Mouse (Mus musculus) kidney, postnatal 0 days (tissue): ENCODE results near the gene Syna. TPM values are rescaled to one million over a fixed set of nuclear protein-coding genes. Genes with fewer than 3 reads are reported as not detected.

Source experiments
- ATAC-seq: fragments of 200-750 bp; cut with Nextera tagmentation; replicated peaks from 2 replicates; pipeline ENCODE4 v1.8.0; 2017; ENCODE audit warnings: low read depth, moderate number of reproducible peaks, moderate TSS enrichment, moderate library complexity; ENCODE audit not compliant: low FRiP score
- DNase-seq: peaks from one replicate; pipeline ENCODE4 v3.0.0-alpha.2; 2016; ENCODE audit warnings: low spot score
- H3K27ac ChIP-seq: fragments of 300-500 bp; sonication (generic); 2 replicates; pipeline ENCODE4 v1.5.1; 2014; ENCODE audit warnings: mild to moderate bottlenecking
- H3K27me3 ChIP-seq: fragments of 300-500 bp; sonication (generic); 2 replicates; pipeline ENCODE4 v1.6.1; 2014; ENCODE audit warnings: low read length, mixed read lengths; ENCODE audit not compliant: insufficient read depth
- H3K36me3 ChIP-seq: fragments of 300-500 bp; sonication (generic); 2 replicates; pipeline ENCODE4 v1.6.1; 2014; ENCODE audit warnings: low read length, mixed read lengths; ENCODE audit not compliant: insufficient read depth
- H3K4me1 ChIP-seq: fragments of 300-500 bp; sonication (generic); replicated peaks from 2 replicates; pipeline ENCODE4 v1.6.1; 2014; ENCODE audit warnings: antibody characterized with exemption, low read length, mixed read lengths; ENCODE audit not compliant: insufficient read depth
- H3K4me2 ChIP-seq: fragments of 300-500 bp; sonication (generic); 2 replicates; pipeline ENCODE4 v1.6.1; 2014; ENCODE audit warnings: mild to moderate bottlenecking, low read length, moderate library complexity, mixed read lengths
- H3K4me3 ChIP-seq: fragments of 300-500 bp; sonication (generic); replicated peaks from 2 replicates; pipeline ENCODE4 v1.5.1; 2014; ENCODE audit warnings: low read depth, low read length
- H3K9ac ChIP-seq: fragments of 300-500 bp; sonication (generic); 2 replicates; pipeline ENCODE4 v1.6.1; 2014; ENCODE audit warnings: low read depth, low read length
- H3K9me3 ChIP-seq: fragments of 300-500 bp; sonication (generic); replicated peaks from 2 replicates; pipeline ENCODE4 v1.6.1; 2016; ENCODE audit warnings: low read length, inconsistent platforms, mixed read lengths
- CTCF ChIP-seq: IDR thresholded peaks from 2 replicates; pipeline ENCODE4 v1.5.1; 2016; ENCODE audit warnings: antibody characterized with exemption, low read depth, mild to moderate bottlenecking, moderate library complexity
- WGBS: fragments of 180-500 bp; shearing (Covaris S2); extraction: QIAGEN DNeasy Blood & Tissue Kit; methylation state at CpG from one replicate; pipeline ENCODE4 v1.1.7; 2014; 5-methylcytosine and 5-hydroxymethylcytosine counted together
- polyA plus RNA-seq: library from polyadenylated mRNA; unstranded; fragments of >200 nt; fragmentation: Nextera tagmentation; extraction: Ambion mirVana; gene quantifications from 2 replicates; pipeline ENCODE4 v1.2.1, GENCODE M21; 2015

Gene Syna
- 0.23 and 0.32 TPM in 2 replicates for polyA plus RNA-seq

DNA sequence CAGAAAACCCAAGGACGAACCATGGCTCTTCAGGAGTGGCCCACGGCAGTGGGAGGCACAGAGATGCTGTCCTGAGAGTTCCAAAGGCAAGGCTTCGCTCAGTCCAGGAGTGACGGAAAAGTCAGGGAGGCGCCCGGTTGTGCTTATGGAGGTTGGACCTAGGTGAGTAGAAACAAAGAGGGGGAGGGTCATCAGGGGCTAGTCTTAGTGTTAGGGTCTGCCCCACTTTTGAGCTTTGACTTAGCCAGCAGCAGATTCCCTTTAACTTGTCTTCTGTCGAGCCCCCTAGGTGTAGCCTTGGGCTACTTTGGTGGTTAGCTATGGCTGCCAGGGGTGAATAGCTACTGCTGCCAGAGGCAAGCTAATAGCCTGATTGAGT lies at the start of gene Syna:
Gene Syna, minus strand, starts transcription at position 101 of the 379 bp plus-strand sequence.
- ATAC-seq: no peak
- no peak within 1 kb of the TSS for H3K9ac ChIP-seq
- H3K4me2 ChIP-seq: no peak within 1 kb of the TSS
- peaks cover 3% of the 10 kb centered on the region; the same call in 1 of the 2 replicates for H3K4me1 ChIP-seq
- DNase-seq: no peak
- H3K36me3 ChIP-seq: no peaks in the 10 kb centered on the region
- no peaks in the 10 kb centered on the region for H3K9me3 ChIP-seq
- H3K27ac ChIP-seq: no peak within 1 kb of the TSS
- WGBS: 86% methylated on average over 7 of the region's 7 CpGs
- no peak for TF ChIP-seq CTCF
- no peak within 1 kb of the TSS for H3K4me3 ChIP-seq
- H3K27me3 ChIP-seq: no peaks in the 10 kb centered on the region

DNA sequence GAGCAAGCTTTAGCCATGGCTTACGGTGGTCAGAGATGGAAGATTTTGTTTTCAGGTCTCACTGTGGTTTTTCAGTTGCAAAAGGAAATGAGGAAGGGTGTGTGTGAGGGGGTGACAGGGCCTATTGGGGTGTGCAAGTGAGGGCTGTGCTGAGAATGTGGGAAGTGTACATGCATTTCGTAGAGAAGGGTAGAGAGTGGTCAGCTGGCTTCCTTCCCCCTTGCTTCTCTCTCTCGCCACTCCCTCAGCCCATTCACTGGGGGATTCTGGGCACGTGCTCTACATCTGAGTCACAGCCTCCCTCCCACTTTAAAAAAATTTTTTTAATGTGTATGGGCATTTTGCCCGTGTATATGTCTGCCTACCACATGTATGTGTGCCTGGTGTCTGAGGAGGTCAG lies 47.1 kb upstream of the Syna start:
- no peaks in the 10 kb centered on the region for H3K36me3 ChIP-seq
- no peaks in the 10 kb centered on the region for H3K27me3 ChIP-seq
- H3K9ac ChIP-seq: no peak overlapping the region
- ATAC-seq (no peak), DNase-seq (no peak)
- no peaks in the 10 kb centered on the region for H3K9me3 ChIP-seq
- no peaks in the 10 kb centered on the region for H3K4me1 ChIP-seq
- no peak overlapping the region for H3K4me3 ChIP-seq
- TF ChIP-seq CTCF: no peak
- 65% methylated on average over 5 of the region's 5 CpGs for WGBS
- H3K4me2 ChIP-seq: no peak overlapping the region
- no peak overlapping the region for H3K27ac ChIP-seq

GRCm38 (mm10) chr5:134606314-134606713 lies 46.3 kb upstream of the Syna start:
- Histone ChIP-seq H3K4me3 (no peak overlapping the region), H3K4me1 (no peaks in the 10 kb centered on the region), H3K9me3 (no peaks in the 10 kb centered on the region), H3K9ac (no peak overlapping the region), H3K27me3 (no peaks in the 10 kb centered on the region), H3K36me3 (no peaks in the 10 kb centered on the region), H3K27ac (no peak overlapping the region), H3K4me2 (no peak overlapping the region)
- no peak for ATAC-seq
- DNase-seq: no peak
- TF ChIP-seq CTCF: peak; percentile 30; the same call in 1 of the 2 replicates

GRCm38 (mm10) chr5:134604376-134604775 lies 44.4 kb upstream of the Syna start:
- no peaks in the 10 kb centered on the region for H3K27me3 ChIP-seq
- DNase-seq (no peak), ATAC-seq (no peak)
- H3K9ac ChIP-seq: no peak overlapping the region
- no peaks in the 10 kb centered on the region for H3K36me3 ChIP-seq
- H3K4me3 ChIP-seq: no peak overlapping the region
- H3K4me1 ChIP-seq: no peaks in the 10 kb centered on the region
- TF ChIP-seq CTCF: no peak
- H3K27ac ChIP-seq: no peak overlapping the region
- WGBS: 84% methylated on average over 11 of the region's 11 CpGs
- H3K4me2 ChIP-seq: no peak overlapping the region
- no peaks in the 10 kb centered on the region for H3K9me3 ChIP-seq

DNA sequence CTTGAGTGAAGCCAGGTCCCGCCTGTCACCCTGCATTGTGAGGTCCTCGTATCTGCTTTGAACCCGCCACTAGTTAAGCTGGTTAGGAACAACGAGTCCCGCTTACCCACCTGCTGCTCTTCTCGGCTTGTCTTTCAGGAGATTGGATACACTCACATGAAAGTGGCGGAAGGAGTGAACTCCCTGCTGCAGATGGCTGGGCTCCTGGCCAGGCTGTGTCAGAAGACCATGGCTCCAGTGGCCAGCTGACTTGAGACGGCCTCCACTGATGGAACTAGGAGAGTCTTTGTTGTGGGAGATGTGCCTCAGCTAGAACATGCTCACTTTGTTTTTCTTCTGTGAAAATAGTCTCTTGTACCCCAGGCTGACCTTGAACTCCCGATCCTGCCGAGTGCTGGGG lies 37.7 kb upstream of the Syna start:
- no peaks in the 10 kb centered on the region for H3K27me3 ChIP-seq
- no peaks in the 10 kb centered on the region for H3K4me1 ChIP-seq
- H3K27ac ChIP-seq: no peak overlapping the region
- no peak overlapping the region for H3K9ac ChIP-seq
- no peak for DNase-seq
- no peaks in the 10 kb centered on the region for H3K9me3 ChIP-seq
- no peak overlapping the region for H3K4me2 ChIP-seq
- ATAC-seq: no peak
- peaks cover 45% of the 10 kb centered on the region for H3K36me3 ChIP-seq
- H3K4me3 ChIP-seq: no peak overlapping the region
- no peak for TF ChIP-seq CTCF
- WGBS: 81% methylated on average over 10 of the region's 10 CpGs

DNA sequence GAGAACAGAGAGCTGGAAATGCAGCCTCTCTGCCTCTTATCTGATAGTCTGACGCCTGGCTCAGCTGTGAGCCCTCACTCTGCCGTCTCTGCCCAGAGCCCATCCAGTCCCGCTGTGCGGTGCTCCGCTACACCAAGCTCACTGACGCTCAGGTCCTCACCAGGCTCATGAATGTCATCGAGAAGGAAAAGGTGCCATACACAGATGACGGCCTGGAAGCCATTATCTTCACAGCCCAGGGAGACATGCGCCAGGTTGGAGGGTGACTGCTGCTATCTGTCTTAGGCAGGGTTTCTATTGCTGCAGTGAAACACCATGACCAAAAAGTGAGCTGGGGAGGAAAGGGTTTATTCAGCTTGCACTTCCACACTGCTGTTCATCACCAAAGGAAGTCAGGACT lies 33.1 kb upstream of the Syna start:
- Histone ChIP-seq H3K9ac (no peak overlapping the region), H3K4me3 (no peak overlapping the region), H3K36me3 (peaks cover 54% of the 10 kb centered on the region), H3K9me3 (no peaks in the 10 kb centered on the region), H3K4me2 (no peak overlapping the region), H3K4me1 (no peaks in the 10 kb centered on the region), H3K27ac (no peak overlapping the region), H3K27me3 (no peaks in the 10 kb centered on the region)
- no peak for ATAC-seq
- DNase-seq: no peak
- TF ChIP-seq CTCF: no peak
- 90% methylated on average over 9 of the region's 9 CpGs for WGBS

- no peak overlapping the region for H3K4me2 ChIP-seq
Measured at GRCm38 (mm10) chr5:134592026-134592581, 32.1 kb upstream of the Syna start.

More at GRCm38 (mm10) chr5:134592026-134592581, 32.1 kb upstream of the Syna start:
- H3K36me3 ChIP-seq: peaks cover 46% of the 10 kb centered on the region
- H3K9ac ChIP-seq: no peak overlapping the region
- no peak for TF ChIP-seq CTCF
- H3K9me3 ChIP-seq: no peaks in the 10 kb centered on the region
- 96% methylated on average over 11 of the region's 11 CpGs for WGBS
- no peak for ATAC-seq
- no peak overlapping the region for H3K4me3 ChIP-seq
- H3K4me1 ChIP-seq: no peaks in the 10 kb centered on the region
- no peak for DNase-seq
- no peak overlapping the region for H3K27ac ChIP-seq
- no peaks in the 10 kb centered on the region for H3K27me3 ChIP-seq
